Mouse (Mus musculus) heart, adult 2 months (tissue): ENCODE results near the gene Prss42.
"Not testable (repeated sequence)": the region's sequence is repeated elsewhere in the genome, so short reads cannot be mapped to it uniquely, and the experiment has no call there.

Experiments
- CTCF ChIP-seq: fragments of 200-600 bp; IDR thresholded peaks from 2 replicates; pipeline ENCODE4 v1.8.1; 2022; ENCODE audit warnings: antibody characterized with exemption, mild to moderate bottlenecking, moderate library complexity
- EP300 ChIP-seq: fragments of 200-500 bp; IDR thresholded peaks from 2 replicates; pipeline ENCODE4 v1.6.1; 2011; ENCODE audit warnings: low read depth, low read length, control low read depth; ENCODE audit not compliant: insufficient read depth
- POLR2A ChIP-seq: fragments of 200-500 bp; IDR thresholded peaks from 2 replicates; pipeline ENCODE4 v1.6.1; 2011; ENCODE audit warnings: mild to moderate bottlenecking, low read depth, low read length, control low read depth; ENCODE audit not compliant: insufficient read depth

GRCm38 (mm10) chr9:110820546-110820945, 22.6 kb downstream of the Prss42 start:
- not testable (repeated sequence) for TF ChIP-seq POLR2A, CTCF, EP300
